Mouse (Mus musculus) layer of hippocampus, adult 9-11 months (tissue): Measurements from ENCODE around the gene Klhl15.
"Not testable (repeated sequence)": the region's sequence is repeated elsewhere in the genome, so short reads cannot be mapped to it uniquely, and the experiment has no call there.

Experiments used
- DNase-seq: peaks from one replicate; pipeline ENCODE4 v3.0.0; 2022

Klhl15 gene

DNA sequence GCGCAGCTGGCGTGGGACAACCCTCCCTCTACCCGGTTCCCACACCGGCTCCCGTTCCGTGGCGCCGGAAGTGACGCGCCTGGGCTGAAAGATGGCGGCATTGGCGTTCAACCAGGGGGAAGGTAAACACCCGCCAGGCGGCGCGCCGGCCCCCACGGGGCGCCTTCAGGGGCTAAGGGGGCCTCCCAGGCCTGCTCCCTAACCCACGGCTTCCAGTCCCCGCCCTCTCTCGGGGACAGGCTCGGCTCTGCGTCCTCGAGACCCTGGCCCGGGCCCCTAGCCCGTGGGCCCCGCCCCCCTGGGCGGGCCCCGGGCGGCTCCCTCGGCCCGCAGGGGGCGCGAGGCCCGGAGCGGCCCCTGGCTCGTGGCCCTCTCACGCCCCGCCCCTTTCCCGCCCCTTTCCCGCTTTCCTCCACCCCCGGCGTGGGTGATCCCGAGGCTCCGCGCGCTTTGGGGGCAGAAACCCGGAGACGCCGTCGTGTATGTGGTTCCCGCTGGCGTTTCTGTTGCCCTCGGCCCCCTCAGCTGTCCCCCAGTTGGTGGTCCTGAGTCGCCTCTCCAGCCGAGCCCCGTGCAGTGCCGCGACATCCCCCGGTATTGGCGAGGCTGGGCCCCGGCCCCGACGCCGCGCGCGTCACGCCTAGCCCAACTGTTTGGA lies at the start of gene Klhl15:
Gene Klhl15, plus strand, starts transcription at position 68 of the 658 bp plus-strand sequence.
- DNase-seq = peak; percentile 76

DNA sequence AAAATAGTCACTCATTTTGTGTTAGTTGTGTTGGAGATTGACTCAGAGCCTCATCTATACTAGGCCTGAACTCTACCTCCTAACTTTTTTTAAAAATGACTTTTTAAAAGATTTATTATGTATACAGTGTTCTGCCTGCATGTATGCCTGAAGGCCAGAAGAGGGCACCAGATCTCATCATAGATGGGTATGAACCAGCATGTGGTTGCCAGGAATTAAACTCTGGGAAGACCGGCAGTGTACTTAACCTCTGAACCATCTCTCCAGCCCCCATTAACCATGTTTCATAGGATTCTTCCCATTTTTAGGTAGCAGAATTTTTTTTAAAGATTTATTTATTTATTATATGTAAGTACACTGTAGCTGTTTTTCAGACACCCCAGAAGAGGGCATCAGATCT lies 49.2 kb upstream of the Klhl15 start:
- no peak for DNase-seq

DNA sequence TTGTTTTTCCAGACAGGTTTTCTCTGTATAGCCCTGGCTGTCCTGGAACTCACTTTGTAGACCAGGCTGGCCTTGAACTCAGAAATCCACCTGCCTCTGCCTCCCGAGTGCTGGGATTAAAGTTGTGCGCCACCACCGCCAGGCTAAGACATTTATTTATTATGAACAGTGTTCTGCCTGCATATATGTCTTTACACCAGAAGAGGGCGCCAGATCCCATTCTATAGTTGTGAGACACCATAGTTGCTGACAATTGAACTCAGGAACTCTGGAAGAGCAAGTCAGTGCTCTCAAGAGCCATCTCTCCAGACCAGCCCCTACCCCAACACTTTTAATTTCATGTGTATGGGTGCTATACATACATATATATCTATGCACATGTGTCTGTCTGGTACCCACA lies 40.5 kb upstream of the Klhl15 start:
- DNase-seq = not testable (repeated sequence)

DNA sequence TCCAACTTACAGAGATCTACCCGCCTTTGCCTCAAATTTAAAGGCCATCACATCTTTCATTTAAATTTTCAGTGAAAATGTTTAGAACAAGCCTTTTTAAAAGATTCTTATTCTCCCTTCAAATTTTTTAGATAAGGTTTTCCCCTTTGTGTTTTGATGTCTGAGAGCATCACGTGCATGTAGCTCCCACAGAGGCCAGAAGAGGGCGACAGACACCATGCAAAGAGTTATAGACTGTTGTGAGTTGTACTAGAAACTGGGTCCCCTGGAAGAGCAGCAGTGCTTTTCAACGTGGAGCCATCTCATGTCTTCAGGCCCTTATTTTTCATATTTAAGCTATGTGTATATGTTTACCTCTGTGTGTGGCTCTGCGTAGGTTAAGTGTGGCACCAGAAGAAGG lies 36.6 kb upstream of the Klhl15 start:
- no peak for DNase-seq

DNA sequence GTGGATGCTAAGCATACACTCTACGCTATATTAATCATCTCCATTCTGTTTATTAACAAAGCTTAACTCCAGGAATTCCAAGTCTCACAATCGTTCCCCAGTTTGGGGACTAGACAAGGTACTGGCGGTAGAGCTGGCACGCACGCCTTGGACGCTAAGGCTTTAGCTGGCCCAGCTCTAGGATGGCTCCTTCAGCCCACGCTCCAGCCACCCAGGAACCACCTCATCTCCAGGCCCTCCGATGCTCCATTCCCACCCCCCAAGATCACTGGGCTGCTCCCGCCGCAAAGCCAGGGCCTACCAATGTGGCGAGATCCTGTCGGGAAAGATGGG lies 22.2 kb upstream of the Klhl15 start:
- DNase-seq = no peak

DNA sequence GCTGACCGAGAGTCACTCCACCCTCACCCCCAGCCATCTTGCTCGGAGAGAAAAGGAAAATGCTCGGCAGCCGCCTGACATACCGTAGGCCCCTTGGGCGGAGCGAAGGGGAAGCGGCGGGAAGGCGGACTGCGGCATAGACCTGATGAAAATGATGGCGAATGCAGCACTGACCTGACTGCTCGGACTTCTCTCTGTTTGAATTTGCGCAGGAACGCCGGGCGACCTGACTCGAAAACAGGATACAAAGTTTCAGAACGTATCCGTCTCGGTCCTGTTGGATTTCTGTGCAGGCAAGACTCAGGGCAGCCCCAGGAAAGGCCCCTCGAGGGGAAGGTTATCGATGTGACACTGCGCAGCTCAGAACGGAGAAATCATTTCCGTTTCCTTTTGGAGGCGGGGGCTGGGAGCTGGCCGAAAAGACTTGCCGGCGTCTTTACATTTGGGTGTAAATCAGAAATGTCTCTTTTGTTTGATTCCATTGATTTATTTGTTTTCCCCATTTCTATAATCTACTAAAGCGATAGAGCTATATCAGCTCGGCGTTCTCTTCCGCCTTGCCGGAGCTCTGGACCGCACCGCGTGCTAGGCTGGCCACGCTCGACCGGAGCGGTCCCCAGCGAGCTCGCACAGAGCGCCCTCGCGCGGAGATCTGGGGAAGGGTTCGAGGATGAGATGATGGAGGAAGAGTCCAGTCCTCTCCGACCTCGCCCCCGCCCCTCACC lies 21.6 kb upstream of the Klhl15 start, which contains the start of gene Eif2s3x:
Gene Eif2s3x, minus strand, starts transcription at position 266 of the 725 bp plus-strand sequence.
- DNase-seq = peak; percentile 71

DNA sequence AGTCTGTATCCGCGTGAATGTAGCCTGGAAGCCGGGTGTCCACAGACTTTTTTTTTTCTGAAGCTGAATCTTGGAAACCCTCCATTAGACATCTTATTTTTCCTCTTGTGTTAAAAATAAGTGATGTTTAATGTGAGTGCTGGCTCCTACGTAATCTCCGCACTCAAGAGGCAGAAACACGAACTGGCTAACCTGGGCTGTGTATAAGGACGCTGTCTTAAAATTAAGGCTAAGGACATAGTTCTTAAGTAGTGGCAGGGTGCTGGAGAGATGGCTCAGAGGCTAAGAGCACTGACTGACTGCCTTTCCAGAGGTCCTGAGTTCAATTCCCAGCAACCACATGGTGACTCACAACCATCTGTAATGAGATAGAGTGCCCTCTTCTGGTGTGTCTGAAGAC lies 21.0 kb upstream of the Klhl15 start:
- peak; percentile 4 for DNase-seq

DNA sequence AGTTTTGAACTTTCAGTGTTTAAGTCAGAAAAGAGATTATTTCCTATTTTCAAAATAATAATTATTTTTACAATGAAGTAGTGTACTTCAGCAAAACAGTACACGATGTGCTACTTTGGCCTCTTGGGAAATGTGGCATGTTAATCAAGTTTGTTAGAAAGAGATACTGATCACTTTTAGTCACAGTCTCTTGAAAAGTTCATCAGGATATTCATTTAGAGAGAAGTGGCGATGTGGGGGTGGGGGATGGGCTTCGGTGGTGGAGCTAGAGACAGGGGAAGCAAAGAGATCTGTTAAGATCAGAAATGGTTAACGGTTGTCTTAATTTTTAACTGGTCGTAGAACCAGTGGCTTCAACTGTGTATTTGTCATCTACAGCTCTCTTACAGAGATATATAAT lies 967 bp upstream of the Klhl15 start:
- DNase-seq = no peak

DNA sequence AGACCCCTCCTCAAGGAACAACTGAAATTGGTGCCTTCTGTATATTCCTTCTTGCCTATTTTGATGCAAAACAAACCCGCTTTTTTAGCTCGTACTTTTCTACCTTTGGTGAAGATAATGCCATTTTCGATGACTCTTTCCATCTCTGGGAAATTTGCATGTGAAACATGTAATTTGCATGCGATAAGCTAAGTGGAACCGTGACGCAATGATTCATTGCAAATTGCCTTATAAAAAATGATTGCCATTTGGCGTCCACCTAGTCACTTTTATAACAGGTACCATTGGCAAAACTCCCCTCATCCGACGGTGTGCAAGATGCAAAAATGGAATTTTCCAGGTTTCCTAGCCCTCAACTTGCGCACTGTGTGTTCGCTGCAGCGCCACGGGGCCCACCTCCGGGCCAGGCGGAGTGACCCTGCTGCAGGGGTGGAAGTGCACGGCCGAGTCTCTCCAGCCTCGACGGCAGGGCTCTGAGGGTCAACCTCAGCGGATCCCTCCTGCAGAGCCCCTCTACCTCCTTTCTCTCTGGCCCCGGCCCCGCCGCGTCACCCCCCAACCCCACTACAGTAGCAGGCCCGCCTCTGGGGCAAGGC lies 365 bp upstream of the Klhl15 start:
- DNase-seq = no peak

DNA sequence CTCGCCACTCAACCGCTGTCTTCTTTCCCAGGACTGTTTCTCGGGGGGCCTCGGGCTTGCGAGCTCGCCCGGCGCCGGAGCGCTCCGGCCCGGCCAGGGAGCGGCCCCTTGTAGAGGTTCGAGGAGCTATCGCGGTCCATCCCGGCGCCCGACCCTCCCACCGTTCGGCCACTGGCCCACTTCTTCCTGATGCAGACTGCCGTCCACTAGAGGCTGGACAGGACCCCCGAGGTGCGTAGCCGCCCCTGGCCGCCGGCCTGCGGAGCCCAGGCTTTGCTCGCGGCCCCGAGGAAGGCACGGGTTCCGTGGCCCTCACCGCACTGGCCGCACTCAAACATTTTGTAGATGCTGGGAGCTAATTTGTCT lies 774 bp downstream of the Klhl15 start:
- DNase-seq = no peak

DNA sequence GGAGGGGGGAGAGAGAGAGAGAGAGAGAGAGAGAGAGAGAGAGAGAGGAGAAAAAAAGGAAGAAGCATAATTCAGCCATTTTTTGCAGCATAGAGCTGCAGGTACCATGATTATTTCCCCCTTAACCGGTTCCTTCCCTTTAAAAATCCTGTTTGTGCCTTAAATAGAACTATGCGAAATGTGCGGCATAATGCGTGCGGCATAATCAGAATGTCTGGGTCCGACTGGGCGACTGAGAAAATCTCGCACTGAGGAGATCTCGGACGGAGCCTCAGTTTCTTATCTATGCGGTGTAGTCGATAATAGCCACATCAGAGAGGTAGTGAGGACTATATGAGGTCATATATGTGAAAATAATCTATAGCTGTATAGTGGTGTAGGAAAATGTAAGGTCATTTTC lies 1.2 kb downstream of the Klhl15 start:
- DNase-seq = no peak

DNA sequence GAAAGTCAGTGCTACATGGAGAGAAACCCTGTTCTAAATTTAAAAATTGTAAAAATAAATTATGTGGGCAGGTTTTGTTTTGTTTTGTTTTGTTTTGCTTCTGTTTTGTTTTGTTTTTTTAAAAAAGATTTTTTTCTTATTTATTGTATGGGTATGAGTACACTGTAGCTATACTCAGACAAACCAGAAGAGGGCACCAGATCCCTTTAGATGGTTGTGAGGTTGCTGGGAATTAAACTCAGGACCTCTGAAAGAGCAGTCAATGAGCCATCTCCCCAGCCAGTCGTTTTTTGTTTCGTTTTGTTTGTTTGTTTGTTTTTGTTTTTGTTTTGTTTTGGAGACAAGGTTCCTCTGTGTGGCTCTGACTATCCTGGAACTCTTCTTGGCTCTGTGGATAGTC lies 54.5 kb downstream of the Klhl15 start:
- no peak for DNase-seq

DNA sequence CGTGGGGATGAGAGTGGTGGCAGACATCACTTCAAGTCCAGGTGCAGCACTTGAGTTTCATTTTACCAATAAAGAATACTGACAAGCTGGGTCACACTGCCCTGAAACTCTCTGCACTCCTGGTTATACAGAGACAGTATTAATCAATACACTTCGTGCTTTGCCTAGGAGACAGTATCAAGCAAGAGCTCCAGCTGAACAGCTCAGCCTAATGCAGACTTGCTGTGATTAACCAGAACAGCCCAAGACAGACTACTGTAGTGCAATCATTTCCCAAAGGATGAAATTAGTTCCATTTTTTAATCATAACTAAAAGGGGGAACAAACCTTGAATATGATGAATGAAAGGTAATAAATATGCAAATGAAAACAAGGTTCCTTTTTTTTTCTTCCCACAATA lies 68.5 kb downstream of the Klhl15 start:
- no peak for DNase-seq

DNA sequence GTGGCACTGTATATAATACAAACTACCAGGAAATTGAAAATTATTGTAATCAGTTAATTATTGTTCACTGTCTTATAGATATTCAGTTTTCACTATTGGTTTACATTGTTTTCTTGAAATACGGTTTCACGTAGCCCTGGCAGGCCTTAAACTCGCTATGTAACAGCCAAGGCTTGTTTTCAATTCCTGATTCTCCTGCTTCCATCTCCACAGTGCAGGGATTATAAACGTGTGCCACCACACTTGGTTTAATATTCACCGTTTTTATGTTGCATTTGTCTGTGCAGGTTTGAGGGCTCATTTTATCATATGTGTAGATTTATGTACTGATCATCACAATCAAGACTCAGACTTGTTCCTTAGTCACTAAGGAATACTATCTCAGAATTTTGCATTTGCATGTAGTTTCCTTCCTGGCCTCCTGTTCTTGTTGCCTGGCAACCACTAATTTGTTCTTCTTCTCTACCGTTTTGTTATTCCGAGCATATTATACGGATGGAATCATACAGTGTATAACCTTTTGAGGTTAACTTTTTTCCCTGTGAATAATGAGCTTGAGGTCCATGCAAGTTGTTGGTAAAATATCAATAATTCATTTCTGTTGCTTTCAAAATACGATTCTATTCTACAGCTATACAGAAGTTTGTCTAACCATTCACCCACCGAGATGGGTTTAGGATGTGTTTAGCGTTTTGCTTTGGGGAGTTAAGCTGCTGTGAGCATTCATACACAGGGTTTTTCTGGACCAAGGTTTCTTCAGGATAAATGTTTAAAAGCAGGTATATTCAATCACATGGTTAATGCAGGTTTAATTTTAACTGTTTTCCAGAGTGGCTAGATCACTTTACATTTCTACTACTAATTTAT lies 86.9 kb downstream of the Klhl15 start:
- no peak for DNase-seq
